Mouse (Mus musculus): ENCODE data around the gene Wwc2. TPM values are rescaled to one million over a fixed set of nuclear protein-coding genes. Genes with fewer than 3 reads are reported as not detected.

Wwc2 gene
- polyA plus RNA-seq, 1 experiment from 2014 or later: 17.1 TPM

DNA sequence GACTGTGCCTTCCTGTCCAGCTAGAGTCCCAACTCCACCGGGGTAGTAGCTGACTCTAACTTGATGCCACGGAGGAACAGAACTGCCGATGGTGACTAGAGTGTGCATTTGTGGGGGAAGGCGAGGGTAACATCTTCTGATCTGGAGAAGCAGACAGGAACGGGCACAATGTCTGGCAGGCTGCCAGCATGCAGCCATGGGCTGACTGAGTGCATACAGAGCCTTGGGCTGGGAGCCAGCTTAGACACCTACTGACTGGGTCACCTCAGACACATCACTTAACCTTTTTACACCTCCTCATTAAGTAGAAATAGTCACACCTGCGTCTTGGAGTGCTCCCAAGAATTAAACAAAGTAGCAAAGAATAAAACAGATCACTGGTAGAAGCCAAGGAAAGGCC lies 28.7 kb downstream of the Wwc2 start:
- 35% methylated on average over 6 of the region's 6 CpGs for WGBS
- 0 out of 2 replicates have a peak, but pooled peaks have one; percentile 57 for ATAC-seq (ENCODE audit: insufficient read depth)
- H3K27ac ChIP-seq (ENCODE audit: low read depth): no peak overlapping the region

GRCm38 (mm10) chr8:47957560-47957959 lies 33.2 kb downstream of the Wwc2 start:
- 76% methylated on average over 4 of the region's 4 CpGs for WGBS
- no peaks in the 10 kb centered on the region for H3K9me3 ChIP-seq (ENCODE audit: low read depth, low read length)
- DNase-seq: no peak
- no peak overlapping the region for H3K4me2 ChIP-seq
- no peaks in the 10 kb centered on the region for H3K36me3 ChIP-seq (ENCODE audit: insufficient read depth)
- TF ChIP-seq CTCF (IDR thresholded peaks at IDR 0.05; ENCODE audit: low read depth): no peak
- no peaks in the 10 kb centered on the region for H3K27me3 ChIP-seq (ENCODE audit: insufficient read depth, low read length)
- H3K9ac ChIP-seq: no peak overlapping the region
- no peak for ATAC-seq (ENCODE audit: insufficient read depth)
- H3K4me3 ChIP-seq (ENCODE audit: low read depth, low read length): no peak overlapping the region
- H3K27ac ChIP-seq (ENCODE audit: low read depth): no peak overlapping the region
- H3K4me1 ChIP-seq (ENCODE audit: insufficient read depth): peaks cover 11% of the 10 kb centered on the region

More for the DNA sequence above, 28.7 kb downstream of the Wwc2 start:
- no peak overlapping the region for H3K4me3 ChIP-seq (ENCODE audit: low read depth, low read length)
- TF ChIP-seq CTCF (IDR thresholded peaks at IDR 0.05; ENCODE audit: low read depth): no peak
- no peaks in the 10 kb centered on the region for H3K9me3 ChIP-seq (ENCODE audit: low read depth, low read length)
- 0 out of 2 replicates have a peak, but pooled peaks cover 4% of the 10 kb centered on the region for H3K4me1 ChIP-seq (ENCODE audit: insufficient read depth)
- no peak overlapping the region for H3K4me2 ChIP-seq
- peak; percentile 70 for DNase-seq
- no peak overlapping the region for H3K9ac ChIP-seq
- H3K36me3 ChIP-seq (ENCODE audit: insufficient read depth): no peaks in the 10 kb centered on the region
- H3K27me3 ChIP-seq (ENCODE audit: insufficient read depth, low read length): no peaks in the 10 kb centered on the region

DNA sequence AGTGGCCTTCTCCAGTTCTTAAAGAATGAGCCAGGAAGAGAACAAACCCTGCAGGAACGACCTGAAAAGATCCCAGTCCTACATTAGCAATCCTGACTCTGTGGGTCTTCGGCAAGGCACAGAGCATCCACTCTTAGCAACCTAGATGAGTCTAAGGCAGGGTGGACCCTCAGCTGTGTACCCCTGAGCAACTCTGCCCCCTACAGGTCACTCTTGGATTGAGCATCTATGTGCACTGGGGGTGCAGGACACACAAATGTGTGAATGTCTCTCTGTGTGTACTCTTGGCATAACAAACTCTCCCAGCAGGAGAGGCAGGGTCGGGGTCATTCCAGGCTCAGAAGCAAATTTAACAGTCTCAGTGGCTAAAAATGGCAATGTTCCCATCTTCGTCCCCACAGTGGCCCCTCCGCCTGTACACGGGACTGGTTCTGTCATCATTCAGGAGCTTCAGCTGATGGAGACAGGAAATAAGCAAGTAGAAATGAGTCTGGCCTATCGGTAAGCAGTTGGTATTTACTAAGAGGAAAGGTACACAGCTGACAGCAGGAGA lies 39.3 kb downstream of the Wwc2 start:
- 47% methylated on average over 7 of the region's 7 CpGs for WGBS
- H3K27ac ChIP-seq (ENCODE audit: low read depth): peak overlapping the region; percentile 18; the same call in 1 of the 2 replicates
- H3K9me3 ChIP-seq (ENCODE audit: low read depth, low read length): no peaks in the 10 kb centered on the region
- no peaks in the 10 kb centered on the region for H3K36me3 ChIP-seq (ENCODE audit: insufficient read depth)
- ATAC-seq (ENCODE audit: insufficient read depth) (peak; percentile 62; the same call in 1 of the 2 replicates), DNase-seq (peak; percentile 59)
- H3K9ac ChIP-seq: no peak overlapping the region
- no peak overlapping the region for H3K4me2 ChIP-seq
- H3K4me3 ChIP-seq (ENCODE audit: low read depth, low read length): no peak overlapping the region
- peak; percentile 66 for TF ChIP-seq CTCF (IDR thresholded peaks at IDR 0.05; ENCODE audit: low read depth)
- H3K4me1 ChIP-seq (ENCODE audit: insufficient read depth): peaks cover 11% of the 10 kb centered on the region; the same call in 1 of the 2 replicates
- H3K27me3 ChIP-seq (ENCODE audit: insufficient read depth, low read length): no peaks in the 10 kb centered on the region

- Histone ChIP-seq H3K4me1 (ENCODE audit: insufficient read depth) (peaks cover 4% of the 10 kb centered on the region; the same call in 1 of the 2 replicates), H3K4me2 (no peak overlapping the region), H3K36me3 (ENCODE audit: insufficient read depth) (no peaks in the 10 kb centered on the region), H3K9ac (no peak overlapping the region), H3K4me3 (ENCODE audit: low read depth, low read length) (no peak overlapping the region), H3K27ac (ENCODE audit: low read depth) (no peak overlapping the region), H3K9me3 (ENCODE audit: low read depth, low read length) (no peaks in the 10 kb centered on the region), H3K27me3 (ENCODE audit: insufficient read depth, low read length) (no peaks in the 10 kb centered on the region)
- WGBS: 67% methylated on average over 4 of the region's 4 CpGs
- DNase-seq (no peak), ATAC-seq (ENCODE audit: insufficient read depth) (no peak)
- no peak for TF ChIP-seq CTCF (IDR thresholded peaks at IDR 0.05; ENCODE audit: low read depth)
These were observed 41.9 kb downstream of the Wwc2 start for GRCm38 (mm10) chr8:47948836-47949235.

GRCm38 (mm10) chr8:47947672-47948618 lies 42.8 kb downstream of the Wwc2 start:
- Histone ChIP-seq H3K27me3 (ENCODE audit: insufficient read depth, low read length) (no peaks in the 10 kb centered on the region), H3K36me3 (ENCODE audit: insufficient read depth) (no peaks in the 10 kb centered on the region), H3K9ac (no peak overlapping the region), H3K9me3 (ENCODE audit: low read depth, low read length) (no peaks in the 10 kb centered on the region), H3K27ac (ENCODE audit: low read depth) (peak overlapping the region; percentile 14; the same call in 1 of the 2 replicates), H3K4me1 (ENCODE audit: insufficient read depth) (peaks cover 4% of the 10 kb centered on the region; the same call in 1 of the 2 replicates), H3K4me3 (ENCODE audit: low read depth, low read length) (no peak overlapping the region), H3K4me2 (peak overlapping the region; percentile 15; the same call in 1 of the 2 replicates)
- WGBS: 71% methylated on average over 19 of the region's 19 CpGs
- no peak for TF ChIP-seq CTCF (IDR thresholded peaks at IDR 0.05; ENCODE audit: low read depth)
- no peak for ATAC-seq (ENCODE audit: insufficient read depth)
- DNase-seq: peak; percentile 37

DNA sequence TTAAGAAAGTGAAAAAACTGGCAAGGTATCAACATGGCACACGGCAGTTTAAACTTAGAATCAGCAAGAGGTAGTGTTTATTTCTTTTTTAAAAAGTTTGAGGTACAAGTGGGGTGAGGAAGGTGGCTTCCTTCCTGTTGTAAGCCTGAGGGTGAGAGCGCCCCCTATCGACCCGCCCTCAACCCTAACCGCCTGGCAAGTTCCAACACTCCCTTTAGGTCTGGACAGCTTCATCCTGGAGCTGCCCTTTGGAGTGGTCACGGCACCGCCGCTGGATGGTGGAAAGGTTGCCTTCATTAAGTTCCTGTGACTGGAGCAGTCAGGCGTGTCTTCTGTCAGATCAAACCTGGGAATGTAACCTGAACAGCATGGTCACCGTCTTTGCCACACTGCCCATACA lies 47.7 kb downstream of the Wwc2 start:
- ATAC-seq (ENCODE audit: insufficient read depth) (no peak), DNase-seq (no peak)
- peak; percentile 46 for TF ChIP-seq CTCF (IDR thresholded peaks at IDR 0.05; ENCODE audit: low read depth)

GRCm38 (mm10) chr8:47941028-47941427 lies 49.7 kb downstream of the Wwc2 start:
- Histone ChIP-seq H3K4me1 (ENCODE audit: insufficient read depth) (peaks cover 20% of the 10 kb centered on the region), H3K4me2 (no peak overlapping the region), H3K9me3 (ENCODE audit: low read depth, low read length) (no peaks in the 10 kb centered on the region), H3K4me3 (ENCODE audit: low read depth, low read length) (no peak overlapping the region), H3K27ac (ENCODE audit: low read depth) (peak overlapping the region; percentile 25; the same call in 1 of the 2 replicates), H3K27me3 (ENCODE audit: insufficient read depth, low read length) (no peaks in the 10 kb centered on the region), H3K9ac (no peak overlapping the region), H3K36me3 (ENCODE audit: insufficient read depth) (no peaks in the 10 kb centered on the region)
- peak; percentile 65 for DNase-seq
- 59% methylated on average over 5 of the region's 5 CpGs for WGBS
- peak; percentile 54 for TF ChIP-seq CTCF (IDR thresholded peaks at IDR 0.05; ENCODE audit: low read depth)
- ATAC-seq (ENCODE audit: insufficient read depth): peak; percentile 29; the same call in 1 of the 2 replicates

More for the DNA sequence above, 47.7 kb downstream of the Wwc2 start:
- Histone ChIP-seq H3K4me1 (ENCODE audit: insufficient read depth) (peaks cover 20% of the 10 kb centered on the region), H3K4me3 (ENCODE audit: low read depth, low read length) (no peak overlapping the region), H3K27me3 (ENCODE audit: insufficient read depth, low read length) (no peaks in the 10 kb centered on the region), H3K4me2 (no peak overlapping the region), H3K9me3 (ENCODE audit: low read depth, low read length) (no peaks in the 10 kb centered on the region), H3K9ac (no peak overlapping the region), H3K36me3 (ENCODE audit: insufficient read depth) (no peaks in the 10 kb centered on the region), H3K27ac (ENCODE audit: low read depth) (no peak overlapping the region)
- WGBS: 63% methylated on average over 10 of the region's 10 CpGs

Measured in lung, embryonic 14.5 days (tissue).